Mouse (Mus musculus): Measurements from ENCODE around the gene Upf1.

DNA sequence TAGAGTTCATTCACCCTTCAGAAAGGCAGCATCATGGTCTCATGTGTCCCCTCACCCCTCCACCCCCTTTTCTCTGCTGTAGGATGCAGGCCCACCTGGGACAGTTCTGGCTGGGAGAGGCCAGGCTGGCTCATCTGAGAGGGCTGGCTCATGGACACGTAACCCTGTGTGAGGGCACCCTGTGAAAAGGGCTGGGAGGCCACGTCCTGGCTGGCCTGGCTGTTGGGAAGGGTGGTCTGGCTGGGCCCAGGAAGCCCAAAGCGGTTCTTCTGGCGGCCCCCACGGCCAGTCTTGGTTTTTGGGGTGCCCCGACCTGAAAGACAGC is 20.2 kb downstream of the Upf1 start:
- TF ChIP-seq MYOD1 (IDR thresholded peaks at IDR 0.05; ENCODE audit: control insufficient read depth, insufficient read length, low read depth) (no peak), CEBPB (IDR thresholded peaks at IDR 0.05; ENCODE audit: low read depth) (no peak), CTCF (IDR thresholded peaks at IDR 0.05; ENCODE audit: control insufficient read depth, insufficient read depth, insufficient read length) (no peak), USF1 (IDR thresholded peaks at IDR 0.05; ENCODE audit: low read depth) (no peak), MAX (IDR thresholded peaks at IDR 0.05) (no peak)

Measured in C2C12 (cell line).